Mouse (Mus musculus) urinary bladder, adult 18-20 months (tissue): ENCODE data around the gene Susd2.

ENCODE experiments used
- DNase-seq, 2 experiments: peaks; one replicate each; pipeline ENCODE4 v3.0.0; 2022; ENCODE audit warnings: low spot score in 2 of 2, mixed read lengths in 2 of 2

Susd2 gene

GRCm38 (mm10) chr10:75643741-75644343 lies at the start of gene Susd2:
TSS of gene Susd2 (minus strand) at chr10:75644008.
- peak; percentile 23 to 46 for DNase-seq

GRCm38 (mm10) chr10:75688598-75688997 lies 44.8 kb upstream of the Susd2 start:
- DNase-seq = no peak

DNA sequence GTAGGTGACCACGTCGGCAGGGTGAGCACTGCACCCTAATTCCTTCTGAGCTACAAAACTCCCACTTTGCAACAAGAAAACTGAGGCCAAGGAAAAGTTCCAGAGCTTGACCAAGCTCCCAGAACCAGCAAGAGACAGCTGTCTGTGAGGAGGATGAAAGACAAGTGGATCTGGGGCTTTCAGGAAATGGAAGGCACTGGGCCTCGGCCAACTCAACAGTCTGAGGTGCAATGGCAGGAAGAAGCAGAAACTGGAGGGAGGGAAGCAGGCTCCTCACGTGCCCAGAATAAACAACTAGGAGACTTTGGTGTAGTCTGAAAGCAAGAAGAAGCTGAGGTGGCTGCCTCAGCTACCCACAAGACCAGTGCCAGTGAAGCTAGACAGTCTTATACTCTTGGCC lies 42.9 kb upstream of the Susd2 start:
- DNase-seq = no peak

- no peak for DNase-seq
Measured at GRCm38 (mm10) chr10:75684035-75685004, 40.5 kb upstream of the Susd2 start.

DNA sequence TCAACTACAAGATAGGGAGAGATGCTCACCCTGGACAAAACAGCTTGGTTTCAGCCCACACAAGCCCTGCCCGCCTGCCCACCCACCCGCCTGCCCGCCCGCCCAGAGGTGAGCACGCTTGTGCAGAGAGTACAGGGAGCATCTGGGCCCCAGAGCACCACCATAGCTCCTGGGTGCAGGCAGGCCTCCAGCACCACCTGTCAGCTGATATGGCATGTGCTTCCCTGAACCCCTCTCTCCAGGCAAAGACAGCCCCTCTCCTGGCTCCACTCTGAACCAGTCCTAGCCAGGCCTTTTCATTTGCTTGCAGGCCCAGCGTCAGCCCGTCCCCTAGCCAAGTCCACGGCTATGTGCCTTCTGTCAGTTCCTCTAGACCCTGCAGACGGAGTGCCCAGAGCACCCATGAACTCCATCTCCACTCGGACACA lies 36.8 kb upstream of the Susd2 start:
- no peak for DNase-seq

- DNase-seq = no peak
Measured at GRCm38 (mm10) chr10:75679204-75679603, 35.4 kb upstream of the Susd2 start.

DNA sequence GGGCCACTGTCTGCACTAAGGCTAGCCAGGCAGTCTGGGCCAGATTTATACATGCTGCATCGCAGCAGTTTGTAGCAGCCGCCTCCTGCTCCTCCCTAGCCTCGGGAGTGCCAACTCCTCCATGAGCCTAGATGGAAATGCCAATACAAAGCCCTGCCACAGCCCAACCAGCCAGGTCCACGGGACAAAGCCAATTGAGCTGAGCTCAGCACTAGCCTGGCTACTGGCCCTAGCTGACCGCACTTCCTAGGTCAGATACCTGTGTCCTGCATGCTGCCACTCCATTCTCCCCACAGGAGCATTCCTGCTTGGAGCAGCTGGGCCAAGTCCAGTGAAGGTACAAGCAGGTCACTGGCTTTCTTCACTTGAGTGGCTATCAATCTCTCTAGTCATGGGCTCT lies 34.2 kb upstream of the Susd2 start:
- no peak for DNase-seq

- no peak for DNase-seq
Measured at GRCm38 (mm10) chr10:75677571-75677970, 33.8 kb upstream of the Susd2 start.

DNA sequence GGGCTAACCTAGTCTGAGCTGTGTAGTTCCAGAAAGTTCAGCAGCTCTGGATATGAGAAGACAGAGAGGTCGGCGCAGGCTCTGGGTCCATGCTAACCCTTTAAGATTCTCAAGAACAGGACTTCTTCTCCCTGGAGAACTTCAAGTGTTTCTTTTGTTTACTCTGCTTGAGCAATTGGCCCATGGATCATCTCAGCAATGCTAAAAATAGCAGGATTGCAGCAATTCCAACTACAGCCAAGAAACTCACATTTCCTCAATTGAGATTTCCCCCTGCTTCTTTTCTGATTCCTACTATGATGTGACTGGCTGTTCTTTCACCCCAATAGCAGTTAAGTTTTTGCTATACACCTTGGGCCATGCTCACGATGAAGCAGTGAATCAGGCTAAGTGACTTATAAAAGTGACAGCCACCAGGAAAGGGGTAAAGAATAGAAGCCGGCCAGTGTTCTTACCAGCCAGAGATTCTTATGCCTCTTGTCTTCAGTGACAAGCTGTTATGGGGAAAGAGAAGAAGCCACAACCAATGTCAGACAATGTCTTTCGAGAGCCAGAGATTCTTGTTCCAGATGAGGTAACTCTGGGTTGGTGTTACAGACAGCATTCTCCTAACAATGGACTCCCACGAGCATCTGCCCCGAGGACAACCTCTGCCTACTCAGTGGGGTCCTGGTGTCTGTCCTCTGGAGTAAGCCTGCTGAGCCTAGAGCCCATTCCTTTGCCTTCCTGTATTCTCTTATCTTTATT lies 33.2 kb upstream of the Susd2 start:
- DNase-seq = no peak

GRCm38 (mm10) chr10:75676286-75676685 lies 32.5 kb upstream of the Susd2 start:
- no peak for DNase-seq

DNA sequence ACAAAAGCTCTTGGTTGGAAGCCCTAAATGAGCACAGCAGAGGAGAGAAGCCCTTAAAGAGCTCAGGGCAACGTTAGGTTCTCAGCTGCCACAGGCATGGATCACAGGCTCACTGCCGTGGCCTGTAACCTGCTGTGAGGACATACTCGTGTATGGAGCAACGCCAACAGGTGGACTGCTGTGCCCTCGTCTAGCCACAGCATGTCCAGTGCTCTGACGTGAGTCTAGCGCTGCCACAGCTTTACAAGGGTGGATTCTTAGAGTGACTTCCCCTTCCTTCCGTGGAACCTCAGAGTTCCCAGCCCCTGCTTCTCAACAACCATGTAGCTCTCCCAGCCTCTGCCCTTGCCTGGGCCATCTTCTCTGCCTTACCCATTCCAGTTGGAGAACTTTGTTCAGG lies 31.8 kb upstream of the Susd2 start:
- DNase-seq = no peak

DNA sequence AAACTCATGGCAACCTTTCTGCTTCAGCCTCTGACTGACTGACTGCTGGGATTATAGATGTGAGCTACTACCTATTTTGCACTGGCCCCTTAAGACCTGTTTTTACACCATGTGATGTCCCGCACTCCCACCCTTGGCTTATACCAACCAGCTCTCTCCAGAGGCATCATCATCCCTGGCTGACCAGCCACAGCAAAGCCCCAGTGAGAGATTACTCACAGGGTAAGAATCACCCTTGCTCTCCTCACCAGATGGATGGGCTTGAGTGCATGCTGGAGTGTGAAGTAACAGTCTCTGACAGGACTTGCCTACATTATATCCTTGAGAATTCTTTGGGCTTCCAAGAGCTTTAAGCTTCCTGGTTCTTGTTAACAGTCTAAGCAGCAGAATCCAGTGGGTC lies 26.1 kb upstream of the Susd2 start:
- no peak for DNase-seq

DNA sequence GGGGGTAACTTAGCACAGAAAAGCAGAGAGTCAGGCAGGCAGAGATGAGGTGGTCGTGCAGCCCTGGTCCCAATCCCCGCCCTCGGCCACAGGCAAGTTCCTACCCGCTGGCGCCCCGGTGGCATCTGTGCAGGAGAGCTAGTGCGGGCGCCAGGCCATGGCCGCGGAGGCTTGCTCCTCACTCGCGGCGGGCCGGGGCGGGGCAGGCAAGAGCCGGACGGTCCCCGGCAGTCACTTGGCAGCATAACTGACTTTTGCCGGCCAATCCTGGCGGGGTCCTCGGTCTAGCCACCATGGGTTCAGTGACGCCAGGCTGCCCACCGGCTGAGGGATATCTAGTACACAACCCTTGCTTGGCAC lies 24.1 kb upstream of the Susd2 start:
- DNase-seq = peak in 1 of 2 experiments; percentile 63

DNA sequence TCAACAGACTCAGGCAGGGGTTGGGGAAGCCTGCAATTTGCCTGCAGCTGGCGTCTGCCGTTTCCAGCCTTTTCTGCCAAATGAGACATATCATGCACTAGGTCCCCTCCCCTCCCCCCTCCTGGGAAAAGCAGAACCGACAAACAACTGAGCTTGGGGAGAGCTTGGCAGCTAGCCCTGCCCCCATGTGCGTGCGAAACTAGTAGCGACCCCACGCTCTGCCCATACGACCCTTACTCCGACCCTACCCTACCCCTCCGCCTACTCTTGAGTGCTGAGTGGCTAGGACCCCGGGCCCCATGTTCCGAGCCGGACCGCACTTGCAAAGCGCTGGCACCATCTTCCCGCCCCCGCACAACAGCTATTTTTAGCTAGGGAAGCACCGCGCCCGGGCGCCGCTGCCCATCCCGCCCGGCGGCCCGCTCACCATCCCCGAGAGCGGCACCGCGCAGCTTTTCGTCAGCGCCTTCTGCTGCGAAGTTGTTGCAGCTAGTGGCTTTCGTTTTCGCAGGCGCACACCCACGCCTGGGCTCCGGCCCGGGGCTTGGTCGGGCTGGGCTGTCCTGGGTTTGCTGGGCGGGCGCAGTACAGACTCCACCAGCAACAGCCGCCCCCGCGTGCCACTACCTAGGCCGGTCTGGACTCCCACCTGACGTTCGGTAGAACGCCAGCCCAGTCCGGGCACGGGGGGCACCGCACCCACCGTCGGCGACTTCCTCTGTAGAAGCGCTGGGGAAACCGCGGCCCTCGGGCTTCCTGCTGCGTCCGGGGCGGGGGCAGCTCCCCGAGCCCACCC lies 23.5 kb upstream of the Susd2 start:
- DNase-seq = peak; percentile 66 to 76

- no peak for DNase-seq
Measured at GRCm38 (mm10) chr10:75666451-75667030, 22.7 kb upstream of the Susd2 start.

GRCm38 (mm10) chr10:75664673-75665270 lies 21.0 kb upstream of the Susd2 start:
- DNase-seq = no peak

GRCm38 (mm10) chr10:75662575-75662974 lies 18.8 kb upstream of the Susd2 start:
- no peak for DNase-seq

DNA sequence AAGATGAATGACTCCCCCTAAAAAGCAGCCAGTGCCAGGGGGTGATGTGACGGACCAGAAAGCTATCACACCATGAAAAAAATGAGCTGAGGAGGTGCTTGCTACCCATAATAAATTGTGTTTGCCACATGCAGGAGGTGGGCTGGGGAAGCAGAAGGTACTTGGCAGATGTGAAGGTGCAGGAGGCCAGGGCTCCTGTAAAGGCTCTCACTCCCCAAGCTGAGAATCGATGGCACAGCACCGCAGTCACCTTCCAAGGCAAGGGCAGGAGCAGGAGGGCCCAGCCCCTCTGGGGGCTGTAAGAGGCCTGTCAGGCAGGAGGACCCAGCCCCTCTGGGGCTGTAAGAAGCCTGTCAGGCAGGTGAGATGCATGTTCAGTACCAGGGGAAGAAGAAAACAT lies 18.1 kb upstream of the Susd2 start:
- no peak for DNase-seq

DNA sequence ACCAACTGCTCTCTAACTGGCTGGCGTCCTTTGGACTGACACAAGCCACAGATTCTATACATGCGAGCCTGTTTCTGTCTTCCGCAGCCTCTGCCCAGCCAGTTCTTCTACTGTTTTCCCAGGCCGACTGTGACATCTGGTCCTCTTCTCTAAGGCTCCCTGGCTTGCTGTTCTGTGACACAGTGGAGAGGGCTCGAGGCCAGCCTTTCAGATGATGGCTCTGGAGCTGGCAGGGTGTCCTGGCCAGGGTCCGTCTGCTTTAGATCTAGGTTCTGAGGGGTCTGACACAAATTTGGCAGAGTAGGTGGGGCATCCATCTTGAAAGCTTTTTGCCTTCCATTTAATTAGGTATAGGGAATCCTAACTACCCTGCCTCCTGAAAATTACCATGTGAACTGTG lies 17.6 kb upstream of the Susd2 start:
- no peak for DNase-seq

DNA sequence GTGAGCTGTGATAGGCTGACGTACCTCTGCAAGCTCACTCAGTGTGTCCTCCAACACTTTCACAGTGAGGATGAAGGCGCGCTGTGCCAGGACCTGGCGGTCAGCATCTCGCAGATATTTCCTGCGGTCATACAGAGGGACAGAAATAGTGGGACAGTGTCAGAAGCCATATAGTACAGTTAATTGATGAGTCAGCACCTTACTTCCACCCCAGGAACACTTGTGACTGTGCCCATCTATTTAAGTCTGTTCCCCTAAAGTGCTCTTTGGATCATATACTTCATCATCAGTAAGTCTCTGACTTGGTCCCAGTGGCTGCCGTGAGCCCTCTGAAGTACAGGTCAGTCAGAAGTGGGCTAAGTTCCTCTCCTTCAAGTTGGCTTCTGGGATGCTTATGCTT lies 14.0 kb upstream of the Susd2 start:
- DNase-seq = no peak

DNA sequence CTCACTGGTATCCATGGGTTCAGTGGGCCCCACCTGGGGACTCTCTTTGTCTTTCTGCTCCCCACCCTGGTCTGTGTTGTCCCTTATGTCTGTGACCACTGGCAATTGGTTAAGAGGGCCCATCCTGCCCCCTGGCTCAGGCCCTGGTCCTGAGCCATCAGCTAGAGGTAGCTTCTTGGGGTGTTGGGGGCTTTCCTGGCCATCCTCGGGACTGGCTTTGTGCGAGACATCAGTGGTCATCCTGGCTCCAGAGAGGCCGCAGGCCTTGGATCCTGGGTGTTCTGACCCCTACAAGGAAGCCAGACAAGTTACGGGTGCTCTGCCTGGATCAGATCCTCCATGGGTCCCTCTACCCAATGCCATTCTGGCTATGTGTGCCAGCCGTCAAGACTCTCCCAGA lies 13.4 kb upstream of the Susd2 start:
- no peak for DNase-seq
